ENCODE assay signal across 12 mouse cellular contexts in the genomic region with DNA sequence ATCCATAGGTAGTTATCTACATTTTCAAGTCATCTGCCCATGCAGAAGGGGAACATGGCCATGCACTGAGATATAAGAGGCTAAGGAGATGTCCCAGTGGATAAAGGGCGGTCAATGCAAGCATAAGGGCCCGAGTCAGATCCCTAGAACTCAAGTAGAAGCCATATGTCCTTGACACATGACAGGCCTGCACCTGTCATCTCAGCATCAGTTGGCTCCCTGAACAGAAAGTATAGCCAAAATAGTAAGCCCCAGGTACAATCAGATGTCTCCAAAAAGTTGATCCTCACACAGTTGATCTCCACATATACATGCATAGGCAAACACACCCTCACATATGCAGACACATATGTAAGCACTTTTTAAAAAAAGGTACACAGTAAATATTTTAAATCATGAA.
"Had no signal": no experiment of that assay in that cellular context is flagged by ENCODE, and none has a peak within 500 bp of the region (broad histone marks: within the 10 kb centered on the region; RNA-seq: fewer than 3 reads in every experiment).

No protein-coding gene starts in this region.

- DNase-seq: retina, postnatal 1 day; right cerebral cortex, adult 18-20 months; right cerebral cortex, postnatal 14 days; right cerebral cortex, postnatal 25 days; right cerebral cortex, postnatal 4 days; spleen, adult 18-20 months; thymus, adult 18-20 months; thymus, adult 2 months; thymus, postnatal 14 days; thymus, postnatal 25 days; thymus, postnatal 36 days; thymus, postnatal 4 days had no signal
